Mouse (Mus musculus) heart, embryonic 15.5 days (tissue): Measurements from ENCODE around the gene Oprd1. TPM values are rescaled to one million over a fixed set of nuclear protein-coding genes. Genes with fewer than 3 reads are reported as not detected.

ENCODE experiments used
- ATAC-seq: fragments of 200-750 bp; cut with Nextera tagmentation; replicated peaks from 2 replicates; pipeline ENCODE4 v1.8.0; 2017; ENCODE audit warnings: low read depth, moderate TSS enrichment; ENCODE audit not compliant: insufficient number of reproducible peaks, insufficient read depth, low FRiP score
- H3K27ac ChIP-seq: fragments of 300-500 bp; sonication (generic); 2 replicates; pipeline ENCODE4 v1.5.1; 2015; ENCODE audit warnings: mild to moderate bottlenecking, inconsistent platforms
- H3K27me3 ChIP-seq: fragments of 300-500 bp; sonication (generic); 2 replicates; pipeline ENCODE4 v1.6.1; 2015; ENCODE audit warnings: inconsistent platforms
- H3K36me3 ChIP-seq: fragments of 300-500 bp; sonication (generic); 2 replicates; pipeline ENCODE4 v1.6.1; 2015; ENCODE audit warnings: mild to moderate bottlenecking, inconsistent platforms
- H3K4me1 ChIP-seq: fragments of 300-500 bp; sonication (generic); replicated peaks from 2 replicates; pipeline ENCODE4 v1.6.1; 2015; ENCODE audit warnings: inconsistent platforms
- H3K4me2 ChIP-seq: fragments of 300-500 bp; sonication (generic); 2 replicates; pipeline ENCODE4 v1.6.1; 2015; ENCODE audit warnings: inconsistent platforms, mild to moderate bottlenecking, moderate library complexity
- H3K4me3 ChIP-seq: fragments of 300-500 bp; sonication (generic); 2 replicates; pipeline ENCODE4 v1.5.1; 2015; ENCODE audit warnings: mild to moderate bottlenecking, inconsistent platforms
- H3K9ac ChIP-seq: fragments of 300-500 bp; sonication (generic); 2 replicates; pipeline ENCODE4 v1.6.1; 2015; ENCODE audit warnings: mild to moderate bottlenecking, inconsistent platforms
- H3K9me3 ChIP-seq: fragments of 300-500 bp; sonication (generic); replicated peaks from 2 replicates; pipeline ENCODE4 v1.6.1; 2016; ENCODE audit warnings: inconsistent platforms
- WGBS: fragments of 180-500 bp; shearing (Covaris S2); methylation state at CpG from one replicate; pipeline ENCODE4 v1.1.7; 2015; ENCODE audit warnings: mixed read lengths; 5-methylcytosine and 5-hydroxymethylcytosine counted together
- polyA plus RNA-seq: library from polyadenylated mRNA; unstranded; fragments of >200 nt; fragmentation: Nextera tagmentation; extraction: Ambion mirVana; gene quantifications from 2 replicates; pipeline ENCODE4 v1.2.1, GENCODE M21; 2015

Gene Oprd1
- polyA plus RNA-seq, 1 experiment from 2014 or later, result 0.71 TPM

DNA sequence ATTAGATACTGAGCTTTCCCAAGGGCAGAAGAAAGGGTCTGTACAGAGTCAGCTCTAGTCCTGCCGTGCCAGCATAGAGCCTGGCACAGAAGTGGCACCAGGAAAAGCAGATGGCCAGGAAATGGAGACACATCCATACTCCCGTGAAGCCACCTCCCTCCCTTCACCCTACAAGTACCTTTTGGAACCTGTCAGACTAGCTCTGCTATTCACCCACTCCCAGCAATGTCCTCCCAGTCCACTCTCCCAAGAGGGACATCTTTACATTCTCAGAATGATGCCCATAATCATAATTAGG lies 76.4 kb downstream of the Oprd1 start:
- Histone ChIP-seq H3K4me1 (peaks cover 37% of the 10 kb centered on the region), H3K27ac (no peak overlapping the region), H3K36me3 (no peaks in the 10 kb centered on the region), H3K27me3 (no peaks in the 10 kb centered on the region), H3K4me3 (no peak overlapping the region), H3K9me3 (no peaks in the 10 kb centered on the region), H3K4me2 (no peak overlapping the region), H3K9ac (no peak overlapping the region)
- no peak for ATAC-seq
- WGBS, result 64% methylated on average over 2 of the region's 2 CpGs

GRCm38 (mm10) chr4:132067112-132067937 lies 77.0 kb downstream of the Oprd1 start:
- H3K27me3 ChIP-seq, result no peaks in the 10 kb centered on the region
- no peaks in the 10 kb centered on the region for H3K36me3 ChIP-seq
- no peak overlapping the region for H3K27ac ChIP-seq
- H3K4me1 ChIP-seq, result peaks cover 31% of the 10 kb centered on the region
- H3K4me3 ChIP-seq, result no peak overlapping the region
- no peak overlapping the region for H3K4me2 ChIP-seq
- ATAC-seq, result no peak
- no peaks in the 10 kb centered on the region for H3K9me3 ChIP-seq
- H3K9ac ChIP-seq, result no peak overlapping the region
- WGBS, result 83% methylated on average over 14 of the region's 14 CpGs

DNA sequence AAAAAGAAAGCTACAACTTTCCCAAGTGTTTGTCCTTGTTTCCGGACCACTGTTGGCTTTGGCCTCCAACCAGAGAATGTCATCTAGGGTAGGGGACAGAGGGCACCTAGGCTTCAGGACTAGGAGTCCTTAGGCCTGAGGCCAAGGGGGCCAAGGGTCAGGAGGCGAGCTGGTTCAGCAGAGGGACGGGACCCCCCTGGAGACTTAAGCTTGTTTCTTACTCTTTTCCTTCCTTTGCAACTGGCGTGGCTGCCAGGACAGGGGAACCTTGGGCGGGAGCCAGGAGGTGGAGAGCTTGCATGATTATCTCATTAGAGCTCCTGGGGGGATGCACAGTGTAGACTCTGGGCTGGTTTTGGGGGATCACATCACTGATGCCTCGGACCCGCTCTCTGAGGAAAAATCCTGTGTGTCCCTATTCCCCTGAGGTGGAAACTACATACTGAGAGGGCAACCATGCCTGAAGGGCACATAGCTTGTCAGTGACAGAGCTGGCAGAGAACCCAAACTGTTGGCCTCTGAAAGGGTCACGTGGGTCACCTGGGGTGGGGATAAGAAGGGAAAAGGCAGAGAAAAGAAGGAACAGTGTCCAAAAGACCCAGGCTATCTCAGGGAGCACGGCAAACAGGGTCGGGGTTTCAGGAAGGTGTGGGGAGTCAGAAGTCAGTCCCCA lies 78.0 kb downstream of the Oprd1 start:
- H3K9ac ChIP-seq, result no peak overlapping the region
- WGBS, result 39% methylated on average over 10 of the region's 10 CpGs
- peak overlapping the region; percentile 20; the same call in 1 of the 2 replicates for H3K4me2 ChIP-seq
- H3K4me1 ChIP-seq, result peaks cover 30% of the 10 kb centered on the region
- no peak overlapping the region for H3K27ac ChIP-seq
- ATAC-seq, result 0 out of 2 replicates have a peak, but pooled peaks have one; percentile 16
- H3K27me3 ChIP-seq, result no peaks in the 10 kb centered on the region
- no peaks in the 10 kb centered on the region for H3K36me3 ChIP-seq
- no peak overlapping the region for H3K4me3 ChIP-seq
- H3K9me3 ChIP-seq, result no peaks in the 10 kb centered on the region

DNA sequence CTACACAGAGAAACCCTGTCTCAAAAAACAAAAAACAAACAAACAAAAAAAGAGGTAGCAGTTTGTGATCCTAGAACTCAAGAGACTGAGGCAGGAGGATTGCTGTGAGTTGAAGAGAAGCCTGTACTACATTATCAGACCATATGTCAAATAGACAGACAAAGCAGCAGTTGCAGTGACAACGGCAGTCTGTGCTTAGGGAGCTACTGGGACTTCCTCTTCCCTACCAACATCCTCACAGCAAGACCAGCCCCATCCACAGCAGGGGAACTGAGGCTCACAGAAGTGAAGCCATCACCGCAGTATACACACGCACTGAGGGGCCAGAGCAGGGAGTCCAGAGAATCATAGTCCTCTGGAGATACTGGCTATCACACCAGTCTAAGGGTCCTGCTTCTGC lies 78.7 kb downstream of the Oprd1 start:
- 0 out of 2 replicates have a peak, but pooled peaks have one; percentile 41 for ATAC-seq
- no peaks in the 10 kb centered on the region for H3K36me3 ChIP-seq
- no peak overlapping the region for H3K27ac ChIP-seq
- H3K4me1 ChIP-seq, result peaks cover 30% of the 10 kb centered on the region
- H3K9ac ChIP-seq, result no peak overlapping the region
- 46% methylated on average over 3 of the region's 3 CpGs for WGBS
- no peaks in the 10 kb centered on the region for H3K27me3 ChIP-seq
- no peak overlapping the region for H3K4me3 ChIP-seq
- H3K9me3 ChIP-seq, result no peaks in the 10 kb centered on the region
- H3K4me2 ChIP-seq, result 0 out of 2 replicates have a peak overlapping the region, but pooled peaks have one; percentile 20

DNA sequence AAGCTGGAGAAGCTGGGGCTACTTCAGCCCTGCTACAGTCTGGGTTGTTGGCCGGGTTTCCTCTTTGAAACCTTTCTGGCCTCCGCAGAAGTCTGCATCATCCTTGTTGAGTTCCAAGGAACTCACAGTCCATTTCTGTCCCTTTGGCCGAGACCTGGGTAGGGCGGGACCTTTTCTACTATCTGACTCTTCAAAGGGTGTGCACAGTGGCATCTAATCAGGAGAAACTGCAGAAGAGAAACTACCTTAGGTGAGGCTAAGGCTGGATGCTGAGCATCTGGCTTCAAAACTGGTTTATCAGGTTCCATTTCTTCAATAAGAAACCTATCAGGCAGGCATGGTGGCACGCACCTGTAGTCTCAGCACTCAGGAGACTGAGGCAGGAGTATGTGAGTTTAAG lies 79.7 kb downstream of the Oprd1 start:
- no peak overlapping the region for H3K4me2 ChIP-seq
- no peak overlapping the region for H3K4me3 ChIP-seq
- no peaks in the 10 kb centered on the region for H3K36me3 ChIP-seq
- H3K4me1 ChIP-seq, result peaks cover 38% of the 10 kb centered on the region
- WGBS, result 86% methylated on average over 5 of the region's 5 CpGs
- H3K27ac ChIP-seq, result no peak overlapping the region
- no peak overlapping the region for H3K9ac ChIP-seq
- H3K27me3 ChIP-seq, result no peaks in the 10 kb centered on the region
- no peak for ATAC-seq
- H3K9me3 ChIP-seq, result no peaks in the 10 kb centered on the region

- H3K4me1 ChIP-seq, result peaks cover 48% of the 10 kb centered on the region
- H3K4me3 ChIP-seq, result no peak overlapping the region
- no peak overlapping the region for H3K4me2 ChIP-seq
- ATAC-seq, result no peak
- H3K27me3 ChIP-seq, result no peaks in the 10 kb centered on the region
- no peaks in the 10 kb centered on the region for H3K36me3 ChIP-seq
- H3K27ac ChIP-seq, result no peak overlapping the region
- no peak overlapping the region for H3K9ac ChIP-seq
- no peaks in the 10 kb centered on the region for H3K9me3 ChIP-seq
- WGBS, result 56% methylated on average over 17 of the region's 17 CpGs
Measured at GRCm38 (mm10) chr4:132062934-132063884, 81.1 kb downstream of the Oprd1 start.

- Histone ChIP-seq H3K4me3 (no peak overlapping the region), H3K4me1 (peaks cover 50% of the 10 kb centered on the region), H3K4me2 (no peak overlapping the region), H3K36me3 (no peaks in the 10 kb centered on the region), H3K9me3 (no peaks in the 10 kb centered on the region), H3K27ac (no peak overlapping the region), H3K27me3 (no peaks in the 10 kb centered on the region), H3K9ac (no peak overlapping the region)
- ATAC-seq, result no peak
- 49% methylated on average over 8 of the region's 8 CpGs for WGBS
Measured at GRCm38 (mm10) chr4:132062289-132062688, 82.0 kb downstream of the Oprd1 start.

Other genes starting within 250 kb of the Oprd1 start
- gene Tmem200b, start 222.7 kb downstream of the Oprd1 start, polyA plus RNA-seq, result 1.2 and 2.6 TPM in 2 replicates
- 0.10 and 0.18 TPM in 2 replicates for gene Gm10300, start 69.8 kb downstream of the Oprd1 start, polyA plus RNA-seq
- gene Epb41, start 69.2 kb downstream of the Oprd1 start, polyA plus RNA-seq, result 75.6 and 86.4 TPM in 2 replicates
- gene Ythdf2, start 67.8 kb upstream of the Oprd1 start, polyA plus RNA-seq, result 57.8 and 61.7 TPM in 2 replicates
- gene Gmeb1, start 117.1 kb upstream of the Oprd1 start, polyA plus RNA-seq, result 23.3 and 28.0 TPM in 2 replicates
- gene Taf12, start 129.9 kb upstream of the Oprd1 start, polyA plus RNA-seq, result 28.5 and 33.7 TPM in 2 replicates
- 1.5 and 2.0 TPM in 2 replicates for gene Rab42, start 158.9 kb upstream of the Oprd1 start, polyA plus RNA-seq
- gene Trnau1ap, start 185.1 kb upstream of the Oprd1 start, polyA plus RNA-seq, result 63.4 and 71.3 TPM in 2 replicates
- 29.2 and 44.7 TPM in 2 replicates for gene Rcc1, start 209.1 kb upstream of the Oprd1 start, polyA plus RNA-seq